In the genomic region with DNA sequence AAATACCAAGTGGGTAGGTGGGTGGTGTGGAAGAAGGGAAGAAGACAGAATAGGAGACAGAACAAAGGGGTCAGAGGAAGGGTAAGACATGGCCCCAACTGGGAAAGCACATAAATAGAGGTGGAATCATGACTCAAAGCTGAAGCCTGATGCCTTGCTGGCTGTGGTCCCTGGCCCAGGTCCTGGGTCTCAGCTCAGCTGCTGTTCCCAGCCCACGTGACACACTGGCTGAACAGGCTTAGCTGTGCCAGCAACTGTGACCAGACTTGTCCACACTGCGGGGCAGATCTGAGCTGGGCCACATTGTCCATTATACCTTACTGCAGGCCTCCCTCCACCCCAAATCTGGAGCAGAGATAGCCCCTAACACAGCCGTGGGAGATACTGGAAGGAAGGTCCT, we compare ENCODE assay signal across 14 mouse cellular contexts.
DNase-seq lines count a peak whose midpoint lies in the region.
"Had no signal": no experiment of that assay in that cellular context is flagged by ENCODE, and none has a peak within 500 bp of the region (broad histone marks: within the 10 kb centered on the region; RNA-seq: fewer than 3 reads in every experiment).

No protein-coding gene starts in this region.

- no peaks in the 10 kb centered on the region for H3K9me3 ChIP-seq in heart, embryonic 10.5 days
- H3K9me3 ChIP-seq: forebrain, embryonic 10.5 days; liver, embryonic 12.5 days had no signal

- H3K4me3 ChIP-seq in heart, embryonic 10.5 days, result no peak overlapping the region
- H3K4me3 ChIP-seq: forebrain, embryonic 10.5 days; liver, embryonic 12.5 days had no signal

- H3K4me1 ChIP-seq in heart, embryonic 10.5 days, result peaks cover 44% of the 10 kb centered on the region

- 84% methylated on average over 3 of the region's 3 CpGs for WGBS in heart, embryonic 10.5 days

- no peaks in the 10 kb centered on the region for H3K36me3 ChIP-seq in heart, embryonic 10.5 days
- H3K36me3 ChIP-seq: forebrain, embryonic 10.5 days; liver, embryonic 12.5 days had no signal

- H3K27me3 ChIP-seq in heart, embryonic 10.5 days (ENCODE audit: insufficient read depth, poor library complexity, severe bottlenecking), result peaks cover 54% of the 10 kb centered on the region

- H3K27ac ChIP-seq in heart, embryonic 10.5 days, result no peak overlapping the region
- H3K27ac ChIP-seq: forebrain, embryonic 10.5 days; liver, embryonic 12.5 days had no signal

- peak; percentile 57 to 72 for DNase-seq in heart, adult 18-20 months
- no peak for DNase-seq in heart, embryonic 10.5 days (ENCODE audit: low spot score)
- DNase-seq in urinary bladder, postnatal 14 days (ENCODE audit: low spot score), result peak; percentile 29
- no peak for DNase-seq in urinary bladder, adult 2 months (ENCODE audit: low spot score)
- peak; percentile 80 for DNase-seq in gastrocnemius, postnatal 10 days
- no peak for DNase-seq in thymus, postnatal 4 days
- DNase-seq in urinary bladder, postnatal 25 days (ENCODE audit: low spot score), result no peak
- no peak for DNase-seq in urinary bladder, postnatal 10 days (ENCODE audit: low spot score)
- DNase-seq: adrenal gland, adult 8-10 months; cerebellum, adult 9-10 months; kidney, postnatal 10 days; retina, postnatal 1 day had no signal

Comparison
In these comparisons a context has a peak if more than half of its experiments do, and no peak if none do; other contexts are left out.
1. DNase-seq: peak in heart, adult 18-20 months (2 of 2), urinary bladder, postnatal 14 days (single experiment) and gastrocnemius, postnatal 10 days (single experiment); none in heart, embryonic 10.5 days (single experiment), urinary bladder, adult 2 months (single experiment), thymus, postnatal 4 days (single experiment), urinary bladder, postnatal 25 days (single experiment) and urinary bladder, postnatal 10 days (single experiment).